Mouse (Mus musculus) brown adipose tissue, adult 24 weeks (tissue): ENCODE data around the gene Mcfd2. TPM values are rescaled to one million over a fixed set of nuclear protein-coding genes. Genes with fewer than 3 reads are reported as not detected.
A peak's percentile ranks its signal among the peaks of the same experiment; 100 is the strongest.

Experiments
- H3K27ac ChIP-seq: fragments of 200-500 bp; replicated peaks from 2 replicates; pipeline ENCODE4 v1.5.1; 2012; ENCODE audit warnings: low read depth, mild to moderate bottlenecking, low read length
- H3K4me1 ChIP-seq: fragments of 200-500 bp; 2 replicates; pipeline ENCODE4 v1.6.1; 2012; ENCODE audit warnings: low read length, mixed read lengths; ENCODE audit not compliant: control insufficient read depth, insufficient read depth, insufficient read length
- H3K4me3 ChIP-seq: fragments of 200-500 bp; 2 replicates; pipeline ENCODE4 v1.5.1; 2012; ENCODE audit warnings: low read depth, mild to moderate bottlenecking, low read length, moderate library complexity; ENCODE audit not compliant: insufficient read depth
- polyA plus RNA-seq: library from polyadenylated mRNA; stranded (reverse); fragments of >200 nt; gene quantifications from 2 replicates; pipeline ENCODE4 v1.2.4, GENCODE M21; 2012; ENCODE audit not compliant: missing spikeins, insufficient read depth, insufficient read length

Mcfd2 gene
- polyA plus RNA-seq, 1 experiment: 71.9 TPM

DNA sequence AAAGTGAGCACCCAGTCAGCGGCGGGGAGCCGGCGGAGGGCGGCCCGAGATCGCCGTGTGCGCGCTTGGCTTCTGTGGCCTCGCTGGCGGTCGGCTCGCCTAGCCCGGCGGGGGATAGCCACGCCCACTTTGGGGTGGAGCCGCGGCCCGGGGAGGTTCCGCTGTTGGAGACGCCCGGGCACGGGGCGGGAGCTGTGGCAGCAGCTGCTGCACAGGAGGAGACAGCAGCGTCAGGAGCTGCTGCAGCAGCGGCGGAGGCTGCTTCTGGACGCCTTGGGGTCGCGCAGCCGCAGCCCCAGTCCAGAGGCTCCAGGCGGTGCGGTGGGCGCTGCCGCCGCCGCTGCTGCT is 16.9 kb upstream of the Mcfd2 start, which contains the start of gene Ttc7:
Ttc7 (plus strand) TSS at position 181 of the 348 bp plus-strand sequence.
- peak within 1 kb of the TSS; percentile 78 for H3K4me3 ChIP-seq
- H3K27ac ChIP-seq: peak within 1 kb of the TSS; percentile 71
- peaks cover 2% of the 10 kb centered on the region; the same call in 1 of the 2 replicates for H3K4me1 ChIP-seq

DNA sequence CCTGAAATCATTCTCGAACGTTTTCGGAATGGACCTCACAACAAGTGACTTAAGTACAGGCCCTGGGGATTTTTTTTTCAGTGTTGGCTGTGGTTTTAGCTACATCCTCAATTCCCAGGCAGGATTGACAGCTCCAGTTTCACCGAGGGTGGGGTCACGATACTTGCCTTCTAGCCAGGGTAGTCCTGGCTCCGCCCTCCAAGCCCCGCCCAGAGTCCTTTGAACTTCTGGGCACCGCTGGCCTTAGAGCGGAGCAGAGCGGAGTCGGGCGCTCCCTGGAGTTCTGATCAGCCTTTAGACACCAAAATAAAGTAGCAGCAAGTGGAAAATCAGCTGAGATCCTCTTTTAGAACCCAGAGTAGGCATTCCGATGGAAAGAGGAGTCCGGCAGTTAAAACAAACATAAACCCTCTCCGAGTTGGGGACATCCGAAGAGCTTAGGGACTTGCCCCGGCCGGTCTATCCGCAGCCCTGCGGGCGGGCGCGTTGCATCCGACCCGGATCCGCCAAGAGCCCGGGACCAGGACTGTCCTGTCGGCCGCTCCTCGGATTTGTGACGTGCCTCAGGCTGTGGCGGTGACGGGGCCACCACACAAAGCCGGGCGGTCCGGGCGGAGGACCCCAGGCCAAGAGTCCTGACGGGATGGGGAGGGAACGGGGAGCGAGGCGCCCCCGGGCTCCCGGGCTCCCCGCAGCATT is 16.4 kb upstream of the Mcfd2 start:
- H3K27ac ChIP-seq: peak overlapping the region; percentile 71
- H3K4me1 ChIP-seq: peaks cover 2% of the 10 kb centered on the region; the same call in 1 of the 2 replicates
- peak overlapping the region; percentile 78 for H3K4me3 ChIP-seq

DNA sequence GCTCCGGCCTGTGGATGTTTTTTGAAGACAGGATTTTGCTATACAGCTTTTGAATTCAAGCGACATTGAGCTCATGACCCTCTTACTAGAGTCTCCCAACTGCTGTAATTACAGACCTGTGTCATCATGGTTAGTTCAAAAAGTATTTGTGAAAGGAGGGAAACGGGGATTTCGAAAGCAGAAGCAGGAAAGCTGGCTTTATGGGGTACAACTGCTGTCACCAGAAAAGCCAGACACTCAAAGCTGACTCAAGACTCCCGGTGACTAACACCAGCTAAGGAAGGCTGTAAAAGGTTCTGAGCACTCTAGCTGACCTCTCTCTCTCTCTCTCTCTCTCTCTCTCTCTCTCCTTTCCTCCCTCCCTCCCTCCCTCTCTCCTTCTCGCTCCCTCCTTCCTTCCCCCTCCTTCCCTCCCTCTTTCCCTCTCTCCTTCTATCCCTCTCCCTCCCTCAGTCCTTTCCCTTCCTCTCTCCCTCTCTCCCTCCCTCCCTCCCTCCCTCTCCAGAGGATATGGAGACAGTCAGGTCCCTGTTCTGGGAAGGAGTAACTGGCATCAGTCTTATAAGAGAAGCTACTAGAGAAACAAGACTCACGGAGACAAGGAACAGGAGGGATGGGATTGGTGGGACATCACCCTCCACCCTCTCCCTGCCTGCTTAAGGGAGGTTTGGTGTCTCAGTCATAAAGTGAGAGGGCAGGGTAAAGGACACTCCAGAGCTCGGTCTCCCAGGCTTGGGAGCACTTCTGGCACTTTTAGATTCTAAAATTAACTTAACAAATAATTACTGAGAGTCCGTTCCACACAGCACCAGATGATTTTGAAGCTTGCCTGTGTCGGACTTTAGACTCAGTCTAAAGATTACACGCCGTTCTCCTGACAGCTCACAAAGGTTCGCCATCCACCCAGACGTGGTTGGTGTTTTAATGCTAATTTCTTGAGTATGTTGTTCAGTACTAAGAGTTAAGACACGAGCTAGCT is 9.9 kb upstream of the Mcfd2 start:
- H3K4me1 ChIP-seq: no peaks in the 10 kb centered on the region
- no peak overlapping the region for H3K4me3 ChIP-seq
- no peak overlapping the region for H3K27ac ChIP-seq

DNA sequence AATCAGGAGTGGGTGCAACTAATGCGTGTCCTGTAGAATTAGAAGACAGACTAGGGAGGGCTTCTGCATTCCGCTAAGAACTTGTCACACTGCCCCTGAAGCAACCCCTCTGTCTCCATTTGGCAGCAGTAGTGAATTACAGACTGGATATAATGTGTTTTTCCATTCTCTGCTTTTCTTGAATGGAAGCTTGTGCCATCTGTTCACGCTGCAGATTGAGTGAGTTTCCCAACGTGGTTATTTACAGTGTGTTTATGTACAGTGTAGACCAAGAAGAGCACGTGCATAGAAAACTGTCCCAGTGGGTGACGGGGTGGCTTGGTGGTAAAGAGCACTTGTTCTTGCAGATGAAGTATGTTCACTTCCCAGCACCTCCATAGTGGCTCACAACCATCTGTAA is 3.7 kb upstream of the Mcfd2 start:
- H3K27ac ChIP-seq: no peak overlapping the region
- peaks cover 6% of the 10 kb centered on the region; the same call in 1 of the 2 replicates for H3K4me1 ChIP-seq
- H3K4me3 ChIP-seq: no peak overlapping the region

DNA sequence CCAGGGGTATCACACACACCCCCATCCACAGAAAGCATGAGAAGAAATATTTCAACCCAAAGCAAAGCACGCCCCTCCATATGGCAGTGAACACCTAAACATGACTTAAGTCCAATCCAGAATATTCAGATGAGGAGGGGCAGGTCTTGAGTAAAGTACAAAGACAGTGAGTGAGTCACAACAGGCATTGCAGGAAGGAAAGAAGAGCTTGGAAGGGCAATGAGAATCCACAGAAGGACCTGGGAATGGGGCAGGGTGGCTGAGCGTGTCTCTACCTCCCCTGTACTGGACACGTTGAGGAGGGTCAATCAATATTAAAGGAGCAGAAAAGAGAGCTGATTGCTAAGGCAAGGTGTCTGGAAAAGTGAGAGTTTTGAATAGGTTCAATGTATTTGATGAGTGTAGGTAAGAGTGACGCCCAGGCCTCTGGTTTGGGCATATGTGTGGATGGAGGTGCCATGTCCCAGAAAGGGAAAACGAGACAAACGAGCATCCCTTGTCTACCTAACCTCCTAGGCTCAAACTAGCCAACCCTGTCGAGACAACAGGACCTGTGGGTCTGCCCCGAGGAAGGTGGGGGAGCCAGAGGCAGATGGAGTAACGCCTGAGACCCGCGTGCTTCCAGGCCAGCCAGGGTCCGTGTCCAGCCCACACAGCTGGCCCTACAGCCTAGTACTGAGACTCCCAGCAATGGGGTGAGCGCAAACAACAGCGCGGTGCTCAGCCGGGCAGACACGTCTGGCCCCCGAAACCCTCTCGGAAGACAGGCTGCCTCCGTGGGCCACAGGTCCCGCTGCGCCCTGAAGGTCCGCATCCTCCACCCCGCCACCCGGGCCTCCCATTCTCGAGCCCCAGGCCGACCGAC is 576 bp downstream of the Mcfd2 start:
- Histone ChIP-seq H3K4me3 (peak overlapping the region; percentile 80), H3K4me1 (peaks cover 19% of the 10 kb centered on the region), H3K27ac (peak overlapping the region; percentile 61)

DNA sequence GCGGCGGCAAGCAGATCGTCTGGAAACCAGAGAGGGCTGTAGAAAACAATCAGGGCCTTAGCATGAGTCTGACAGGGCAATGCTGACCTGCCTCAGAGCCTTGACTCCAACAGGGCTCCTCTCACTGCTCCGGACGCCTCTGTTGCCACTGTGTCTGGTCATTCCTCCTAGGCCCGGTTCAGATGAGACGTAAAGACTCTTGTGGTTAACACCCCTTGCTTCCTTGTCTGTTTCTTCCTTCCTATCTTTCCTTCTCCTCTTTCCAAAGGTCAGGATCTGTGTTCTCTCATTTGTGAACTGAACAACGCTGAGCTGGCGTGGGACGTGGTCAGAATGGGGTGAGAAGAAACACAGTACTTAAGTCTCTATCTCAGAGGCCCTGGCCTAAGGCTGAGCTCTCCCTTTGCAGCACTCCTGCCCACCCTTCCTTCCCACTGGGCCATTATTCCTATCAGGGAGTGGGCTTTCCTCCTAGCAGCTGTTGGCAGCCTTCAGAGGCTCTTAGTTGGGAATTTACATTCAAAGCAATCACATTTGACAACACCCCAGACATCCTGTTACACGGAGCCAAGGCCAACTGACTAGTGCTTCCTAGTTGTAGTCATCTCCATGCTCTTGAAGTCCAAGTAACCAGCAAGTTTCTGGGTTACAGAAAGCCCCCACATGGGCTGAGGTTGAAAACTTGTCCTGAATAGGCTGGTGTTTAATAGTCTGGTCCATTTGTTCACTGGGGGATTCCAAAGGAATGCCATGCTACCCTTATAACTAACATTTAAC is 1.5 kb downstream of the Mcfd2 start:
- H3K4me3 ChIP-seq: peak overlapping the region; percentile 80
- peak overlapping the region; percentile 51 for H3K27ac ChIP-seq
- H3K4me1 ChIP-seq: peaks cover 19% of the 10 kb centered on the region

DNA sequence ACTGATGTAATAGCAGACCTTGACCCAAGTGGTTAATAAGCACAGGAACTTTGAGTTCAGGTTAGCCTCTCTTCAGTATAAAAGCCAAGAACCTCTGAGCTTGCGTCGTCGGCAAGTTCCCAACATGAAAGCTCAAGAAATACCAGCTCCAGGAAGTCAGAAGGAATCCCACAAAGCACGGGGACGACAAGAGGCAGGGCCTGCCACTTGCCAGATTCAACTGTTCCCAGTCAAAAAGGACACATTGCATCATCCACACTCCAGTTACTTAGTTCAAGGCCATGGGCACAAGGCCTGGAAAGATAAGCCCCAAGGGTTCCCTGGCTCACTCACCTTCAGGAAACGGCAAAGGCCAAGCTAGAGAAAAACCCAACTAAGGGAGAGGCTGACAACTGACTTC is 2.3 kb downstream of the Mcfd2 start:
- Histone ChIP-seq H3K4me3 (no peak overlapping the region), H3K4me1 (peaks cover 19% of the 10 kb centered on the region), H3K27ac (0 out of 2 replicates have a peak overlapping the region, but pooled peaks have one; percentile 51)

DNA sequence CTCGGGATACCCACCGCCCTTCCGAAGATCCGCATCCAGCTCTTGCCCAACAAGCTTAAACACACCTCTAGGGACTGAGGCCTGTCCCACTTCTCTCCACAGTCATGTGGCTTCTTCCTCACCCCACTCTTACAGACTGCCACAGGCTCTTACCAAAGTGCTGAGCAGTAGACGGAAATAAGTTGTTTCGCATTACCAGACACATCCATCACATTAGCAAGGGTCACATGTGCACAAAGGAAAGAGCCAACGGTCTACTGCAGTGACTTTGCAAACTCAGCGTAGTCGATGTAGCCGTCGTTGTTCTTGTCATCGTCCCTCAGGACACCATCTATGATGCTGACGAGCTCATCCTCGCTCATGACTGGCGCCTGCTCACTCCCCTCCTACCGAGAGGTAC is 10.1 kb downstream of the Mcfd2 start:
- Histone ChIP-seq H3K27ac (no peak overlapping the region), H3K4me1 (no peaks in the 10 kb centered on the region)

DNA sequence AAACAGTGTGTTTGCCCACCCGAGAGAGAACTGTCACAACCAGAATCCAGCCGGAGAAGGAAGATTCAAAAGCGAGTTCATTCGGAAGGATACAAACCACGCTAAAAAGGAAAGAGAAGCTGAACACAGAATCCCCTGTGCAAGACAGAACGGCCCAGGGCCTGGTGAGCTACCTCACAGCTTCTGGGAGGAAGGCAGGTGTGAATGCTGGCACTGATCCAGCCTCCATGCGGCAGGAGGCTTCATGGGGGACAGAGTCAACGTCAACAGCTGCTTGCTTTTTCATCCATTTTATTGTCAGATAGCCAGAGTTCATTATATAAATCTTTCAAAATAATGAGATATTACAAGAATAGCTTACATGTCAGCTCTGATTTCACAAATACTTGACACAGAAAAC is 11.4 kb downstream of the Mcfd2 start:
- Histone ChIP-seq H3K4me3 (no peak overlapping the region), H3K27ac (no peak overlapping the region), H3K4me1 (no peaks in the 10 kb centered on the region)

More for the DNA sequence above, 10.1 kb downstream of the Mcfd2 start:
- no peak overlapping the region for H3K4me3 ChIP-seq

DNA sequence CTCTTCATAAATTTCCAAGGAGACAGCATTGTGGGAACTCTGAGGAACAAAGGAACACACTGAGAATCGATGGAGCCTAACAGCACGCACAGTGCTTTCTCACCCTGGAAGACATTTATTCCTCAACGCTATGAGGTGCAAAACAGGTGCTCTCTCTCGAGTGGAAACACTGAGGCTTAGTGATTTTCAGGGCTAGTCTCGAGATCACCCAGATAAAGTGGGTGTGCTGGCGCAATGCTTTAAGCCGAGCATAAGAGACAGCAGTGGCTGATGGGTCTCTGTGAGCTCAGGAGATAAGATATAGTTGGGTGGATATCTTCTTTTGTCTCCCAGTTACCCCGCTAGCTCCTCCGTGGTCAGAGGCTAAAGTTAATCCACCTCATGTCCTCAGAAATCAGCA is 19.6 kb downstream of the Mcfd2 start:
- Histone ChIP-seq H3K4me1 (peaks cover 7% of the 10 kb centered on the region), H3K27ac (peak overlapping the region; percentile 88), H3K4me3 (no peak overlapping the region)

DNA sequence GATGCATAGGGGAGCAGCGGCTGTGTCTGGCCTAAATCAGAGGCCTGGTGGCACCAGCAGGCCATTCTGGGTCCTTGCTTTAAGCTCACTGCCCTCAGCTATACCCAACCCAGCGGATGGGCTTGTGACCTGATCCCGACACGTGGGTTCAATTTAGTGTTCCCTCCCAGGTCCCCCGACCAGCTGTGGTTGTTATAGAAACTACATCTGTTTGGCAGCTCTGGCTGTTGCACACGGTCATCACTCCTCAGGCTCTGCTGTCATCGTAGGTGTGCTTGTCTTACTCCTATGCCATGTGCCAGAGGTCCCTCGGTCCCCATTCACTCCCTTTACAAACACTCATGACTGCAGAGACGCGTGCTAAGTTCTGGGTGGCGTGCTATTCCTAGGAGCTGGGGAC is 27.9 kb downstream of the Mcfd2 start:
- H3K27ac ChIP-seq: no peak overlapping the region
- H3K4me1 ChIP-seq: no peaks in the 10 kb centered on the region
- H3K4me3 ChIP-seq: no peak overlapping the region

DNA sequence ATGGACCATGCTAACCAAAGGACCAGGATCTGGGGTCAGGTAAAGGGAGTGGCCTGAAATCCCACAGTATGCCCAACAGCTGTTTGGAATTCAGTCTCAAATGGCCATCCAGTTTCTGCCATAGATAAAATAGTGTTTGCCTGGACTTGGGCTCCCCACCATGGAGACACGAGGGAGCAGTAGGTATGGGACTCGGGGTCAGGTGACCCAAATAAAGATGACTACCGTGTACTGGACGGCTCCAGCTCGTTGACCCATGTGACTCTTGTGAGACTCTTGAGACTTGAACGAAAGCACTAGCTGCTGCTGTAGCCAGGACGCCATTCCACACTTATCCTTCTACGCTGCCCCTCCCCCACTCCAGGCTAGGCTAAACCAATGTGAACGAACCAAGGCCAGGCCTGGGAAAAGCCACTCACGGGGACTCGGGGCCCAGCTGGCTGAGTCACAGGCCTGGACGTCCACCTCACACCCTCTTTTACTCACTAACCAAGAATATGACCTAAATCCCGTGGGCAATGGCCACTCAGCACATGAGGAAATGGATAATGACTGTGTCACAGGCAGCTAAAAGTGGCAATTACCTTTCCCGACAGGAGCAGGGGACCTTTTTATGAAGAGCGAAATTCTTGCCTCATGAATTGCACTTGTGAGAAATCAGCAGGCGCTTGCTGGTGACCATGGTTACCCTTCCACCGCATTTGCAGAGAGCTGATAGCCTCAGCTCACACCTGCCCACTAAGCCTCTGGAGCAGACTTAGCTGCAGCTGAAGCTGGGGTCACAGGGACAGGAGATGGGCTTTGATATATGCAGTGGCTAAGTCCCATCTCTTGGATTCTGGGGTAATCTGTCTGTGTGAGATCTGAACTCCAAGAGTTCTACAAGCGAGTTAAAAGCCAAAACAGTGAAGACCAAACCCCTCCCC is 28.7 kb downstream of the Mcfd2 start:
- Histone ChIP-seq H3K4me1 (no peaks in the 10 kb centered on the region), H3K4me3 (no peak overlapping the region), H3K27ac (no peak overlapping the region)

DNA sequence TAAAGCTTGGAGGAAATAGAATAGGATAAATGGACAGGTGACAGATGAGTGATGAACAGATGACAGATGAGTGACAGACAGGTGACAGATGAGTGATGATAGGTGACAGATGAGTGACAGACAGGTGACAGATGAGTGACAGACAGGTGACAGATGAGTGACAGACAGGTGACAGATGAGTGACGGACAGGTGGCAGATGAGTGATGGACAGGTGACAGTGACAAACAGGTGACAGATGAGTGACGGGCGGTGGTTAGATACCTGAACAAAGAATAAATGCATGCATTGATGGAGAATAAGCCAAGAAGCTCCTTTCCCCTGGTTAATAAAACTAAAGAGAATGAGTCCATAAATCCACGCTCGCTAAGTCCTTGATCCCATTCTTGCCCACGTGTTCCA is 30.7 kb downstream of the Mcfd2 start:
- Histone ChIP-seq H3K27ac (no peak overlapping the region), H3K4me3 (no peak overlapping the region), H3K4me1 (no peaks in the 10 kb centered on the region)
